Mouse (Mus musculus): ENCODE data around the gene Exd1.

- TF ChIP-seq CTCF (IDR thresholded peaks at IDR 0.05; ENCODE audit: low read depth) (no peak), EP300 (IDR thresholded peaks at IDR 0.05; ENCODE audit: low read depth) (no peak)
Observed at GRCm38 (mm10) chr2:119486488-119486887, 60.9 kb downstream of the Exd1 start.

All from heart, postnatal 0 days (tissue).